Mouse (Mus musculus): ENCODE measurements around the gene Nudcd3. TPM values are rescaled to one million over a fixed set of nuclear protein-coding genes. Genes with fewer than 3 reads are reported as not detected.
A peak's percentile ranks its signal among the peaks of the same experiment; 100 is the strongest.

Gene Nudcd3
- polyA plus RNA-seq, 2 experiments: 9.3 to 10.2 TPM

- H3K27ac ChIP-seq: no peak overlapping the region
- H3K4me1 ChIP-seq (replicated peaks; ENCODE audit: control insufficient read depth in 2 of 2, insufficient read depth in 2 of 2, low read length in 1 of 2): no peaks in the 10 kb centered on the region
- DNase-seq (ENCODE audit: low read depth in 3 of 3, low spot score in 3 of 3) (no peak), ATAC-seq (ENCODE audit: insufficient read depth) (no peak)
- TF ChIP-seq EP300 (IDR thresholded peaks at IDR 0.05; ENCODE audit: low read depth) (no peak), CTCF (IDR thresholded peaks at IDR 0.05; ENCODE audit: low read depth) (peak; percentile 12; the same call in 1 of the 2 replicates)
- 75% methylated on average over 10 of the region's 10 CpGs for whole genome bisulfite sequencing (ENCODE audit: insufficient replicate concordance)
- H3K36me3 ChIP-seq (replicated peaks; ENCODE audit: control insufficient read depth, insufficient read depth, low read depth): no peaks in the 10 kb centered on the region
- no peak overlapping the region for H3K4me2 ChIP-seq (ENCODE audit: low read depth)
- no peaks in the 10 kb centered on the region for H3K27me3 ChIP-seq (ENCODE audit: control insufficient read depth, insufficient read depth, low read length)
- no peak overlapping the region for H3K9ac ChIP-seq (replicated peaks)
- no peak overlapping the region for H3K4me3 ChIP-seq (ENCODE audit: insufficient read depth in 1 of 2, low read depth in 2 of 2, low read length in 2 of 2)
- H3K9me3 ChIP-seq (ENCODE audit: control insufficient read depth, low read length): no peaks in the 10 kb centered on the region
Measured at GRCm38 (mm10) chr11:6222187-6222586, 22.0 kb upstream of the Nudcd3 start.

GRCm38 (mm10) chr11:6219967-6220366, 19.8 kb upstream of the Nudcd3 start:
- WGBS (ENCODE audit: insufficient replicate concordance): 72% methylated on average over 6 of the region's 6 CpGs
- no peaks in the 10 kb centered on the region for H3K27me3 ChIP-seq (ENCODE audit: control insufficient read depth, insufficient read depth, low read length)

GRCm38 (mm10) chr11:6218189-6218896, 18.1 kb upstream of the Nudcd3 start:
- no peaks in the 10 kb centered on the region for H3K36me3 ChIP-seq (replicated peaks; ENCODE audit: control insufficient read depth, insufficient read depth, low read depth)
- ATAC-seq (ENCODE audit: insufficient read depth): no peak
- 49% methylated on average over 11 of the region's 11 CpGs for WGBS (ENCODE audit: insufficient replicate concordance)
- H3K4me3 ChIP-seq (ENCODE audit: insufficient read depth in 1 of 2, low read depth in 2 of 2, low read length in 2 of 2): no peak overlapping the region
- no peak overlapping the region for H3K4me2 ChIP-seq (ENCODE audit: low read depth)
- H3K9me3 ChIP-seq (ENCODE audit: control insufficient read depth, low read length): no peaks in the 10 kb centered on the region
- no peak for TF ChIP-seq EP300 (IDR thresholded peaks at IDR 0.05; ENCODE audit: low read depth)
- TF ChIP-seq CTCF (IDR thresholded peaks at IDR 0.05; ENCODE audit: low read depth): no peak
- no peaks in the 10 kb centered on the region for H3K27me3 ChIP-seq (ENCODE audit: control insufficient read depth, insufficient read depth, low read length)
- no peak for DNase-seq (ENCODE audit: low read depth in 3 of 3, low spot score in 3 of 3)
- no peak overlapping the region for H3K27ac ChIP-seq
- no peak overlapping the region for H3K9ac ChIP-seq (replicated peaks)
- no peaks in the 10 kb centered on the region for H3K4me1 ChIP-seq (replicated peaks; ENCODE audit: control insufficient read depth in 2 of 2, insufficient read depth in 2 of 2, low read length in 1 of 2)

More at GRCm38 (mm10) chr11:6219967-6220366, 19.8 kb upstream of the Nudcd3 start:
- Histone ChIP-seq H3K9me3 (ENCODE audit: control insufficient read depth, low read length) (no peaks in the 10 kb centered on the region), H3K4me3 (ENCODE audit: insufficient read depth in 1 of 2, low read depth in 2 of 2, low read length in 2 of 2) (no peak overlapping the region), H3K4me2 (ENCODE audit: low read depth) (no peak overlapping the region), H3K9ac (replicated peaks) (no peak overlapping the region), H3K36me3 (replicated peaks; ENCODE audit: control insufficient read depth, insufficient read depth, low read depth) (no peaks in the 10 kb centered on the region), H3K4me1 (replicated peaks; ENCODE audit: control insufficient read depth in 2 of 2, insufficient read depth in 2 of 2, low read length in 1 of 2) (no peaks in the 10 kb centered on the region), H3K27ac (no peak overlapping the region)
- TF ChIP-seq EP300 (IDR thresholded peaks at IDR 0.05; ENCODE audit: low read depth) (no peak), CTCF (IDR thresholded peaks at IDR 0.05; ENCODE audit: low read depth) (no peak)
- DNase-seq (ENCODE audit: low read depth in 3 of 3, low spot score in 3 of 3) (no peak), ATAC-seq (ENCODE audit: insufficient read depth) (no peak)

- Histone ChIP-seq H3K36me3 (replicated peaks; ENCODE audit: control insufficient read depth, insufficient read depth, low read depth) (no peaks in the 10 kb centered on the region), H3K9ac (replicated peaks) (no peak overlapping the region), H3K27ac (no peak overlapping the region), H3K4me2 (ENCODE audit: low read depth) (no peak overlapping the region), H3K27me3 (ENCODE audit: control insufficient read depth, insufficient read depth, low read length) (no peaks in the 10 kb centered on the region), H3K4me1 (replicated peaks; ENCODE audit: control insufficient read depth in 2 of 2, insufficient read depth in 2 of 2, low read length in 1 of 2) (no peaks in the 10 kb centered on the region), H3K4me3 (ENCODE audit: insufficient read depth in 1 of 2, low read depth in 2 of 2, low read length in 2 of 2) (no peak overlapping the region), H3K9me3 (ENCODE audit: control insufficient read depth, low read length) (no peaks in the 10 kb centered on the region)
- DNase-seq (ENCODE audit: low read depth in 3 of 3, low spot score in 3 of 3) (no peak), ATAC-seq (ENCODE audit: insufficient read depth) (no peak)
- no peak for TF ChIP-seq CTCF (IDR thresholded peaks at IDR 0.05; ENCODE audit: low read depth)
- 48% methylated on average over 3 of the region's 3 CpGs for WGBS (ENCODE audit: insufficient replicate concordance)
Measured at GRCm38 (mm10) chr11:6216834-6217233, 16.6 kb upstream of the Nudcd3 start.

GRCm38 (mm10) chr11:6208158-6208557, 7.9 kb upstream of the Nudcd3 start:
- TF ChIP-seq EP300 (IDR thresholded peaks at IDR 0.05; ENCODE audit: low read depth) (no peak), CTCF (IDR thresholded peaks at IDR 0.05; ENCODE audit: low read depth) (no peak)

More at GRCm38 (mm10) chr11:6208158-6208557, 7.9 kb upstream of the Nudcd3 start:
- no peaks in the 10 kb centered on the region for H3K27me3 ChIP-seq (ENCODE audit: control insufficient read depth, insufficient read depth, low read length)
- 62% methylated on average over 1 of the region's 1 CpGs for WGBS (ENCODE audit: insufficient replicate concordance)
- H3K9ac ChIP-seq (replicated peaks): no peak overlapping the region
- DNase-seq (ENCODE audit: low read depth in 3 of 3, low spot score in 3 of 3): no peak
- H3K9me3 ChIP-seq (ENCODE audit: control insufficient read depth, low read length): no peaks in the 10 kb centered on the region
- no peak overlapping the region for H3K4me2 ChIP-seq (ENCODE audit: low read depth)
- no peak for ATAC-seq (ENCODE audit: insufficient read depth)
- H3K36me3 ChIP-seq (replicated peaks; ENCODE audit: control insufficient read depth, insufficient read depth, low read depth): no peaks in the 10 kb centered on the region
- H3K4me3 ChIP-seq (ENCODE audit: insufficient read depth in 1 of 2, low read depth in 2 of 2, low read length in 2 of 2): no peak overlapping the region
- no peak overlapping the region for H3K27ac ChIP-seq
- H3K4me1 ChIP-seq (replicated peaks; ENCODE audit: control insufficient read depth in 2 of 2, insufficient read depth in 2 of 2, low read length in 1 of 2): no peaks in the 10 kb centered on the region
